Mouse (Mus musculus) cerebellum, postnatal 36 days (tissue): ENCODE data around the gene Ptprj.
"Not testable (repeated sequence)": the region's sequence is repeated elsewhere in the genome, so short reads cannot be mapped to it uniquely, and the experiment has no call there.

Source experiments
- DNase-seq, 2 experiments: peaks; one replicate each; pipeline ENCODE4 v3.0.0; 2021 to 2022; ENCODE audit warnings: mixed read lengths in 2 of 2

Ptprj gene

DNA sequence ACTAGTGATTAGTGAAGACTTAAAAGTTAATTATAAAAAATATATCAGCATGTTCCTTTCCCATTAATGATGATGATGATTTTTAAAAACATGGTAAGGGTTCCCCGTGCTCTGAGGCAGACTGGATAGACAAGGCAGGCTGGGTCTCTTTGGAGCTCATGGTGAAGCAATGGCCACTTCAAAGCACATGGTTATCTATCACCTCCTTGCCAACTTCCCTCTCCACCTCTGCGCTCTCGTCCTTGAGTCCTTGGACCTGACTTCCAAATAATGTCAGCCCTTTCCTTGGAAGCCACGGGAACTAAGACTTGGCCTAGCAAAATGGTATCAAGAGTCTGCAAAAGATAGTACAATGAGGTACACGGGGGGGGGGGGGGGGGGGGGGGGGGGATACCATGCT, 103.7 kb downstream of the Ptprj start:
- no peak for DNase-seq

DNA sequence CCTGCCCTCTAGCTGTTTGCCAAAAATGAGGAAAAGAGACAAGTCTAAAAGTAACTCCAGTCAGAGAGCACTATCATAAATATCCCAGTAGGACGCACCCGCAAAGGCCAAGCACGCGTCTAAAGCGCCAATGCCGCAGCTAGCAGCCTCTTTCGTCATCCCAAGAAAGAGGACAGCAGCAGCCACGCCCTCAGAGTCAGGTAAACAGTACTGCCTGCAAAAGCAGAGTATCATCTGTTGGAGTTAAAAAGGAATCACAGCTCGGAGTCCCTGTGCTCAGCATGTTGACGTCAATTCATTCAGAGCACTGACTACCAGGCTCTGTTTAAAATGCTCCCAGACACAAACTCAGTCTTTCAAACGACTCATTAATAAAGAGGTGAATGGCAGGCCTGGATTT, 104.1 kb downstream of the Ptprj start:
- DNase-seq: no peak

DNA sequence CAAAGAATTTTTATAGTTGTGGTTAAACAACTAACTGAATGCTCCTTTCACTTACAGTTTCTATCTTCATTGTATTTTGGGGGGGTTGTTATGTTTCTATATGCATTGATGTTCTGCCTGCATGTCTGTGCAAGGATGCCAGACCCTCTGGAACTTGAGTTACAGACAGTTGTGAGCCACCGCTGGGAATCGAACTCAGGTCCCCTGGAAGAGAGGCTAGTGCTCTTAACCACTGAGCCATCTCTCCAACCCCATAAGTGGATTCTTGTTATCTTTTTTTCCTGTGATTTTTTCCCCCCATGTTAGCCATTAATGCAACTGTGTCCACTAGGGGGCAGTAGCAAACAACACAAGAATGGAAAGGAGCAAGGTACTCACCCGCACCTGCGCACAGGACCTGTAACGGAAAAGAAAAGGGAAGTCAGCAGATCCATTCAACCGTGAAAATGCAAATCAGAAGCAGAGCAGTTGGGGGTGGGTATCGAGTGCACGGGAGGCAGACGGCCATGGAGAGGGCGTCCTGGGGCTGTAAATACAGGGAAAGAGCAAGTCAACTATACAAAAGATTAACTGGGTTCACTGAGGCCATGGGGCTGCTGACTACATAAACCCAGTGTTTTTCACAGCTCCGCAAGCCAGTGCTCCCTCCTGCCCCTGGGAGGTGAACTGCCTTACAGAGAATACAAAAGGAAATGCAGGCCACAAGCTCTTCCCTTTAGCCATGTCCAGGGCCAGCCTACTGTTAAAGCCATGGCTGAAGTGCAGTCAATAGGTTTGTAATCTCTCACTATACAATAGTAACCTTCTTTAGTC, 105.6 kb downstream of the Ptprj start:
- DNase-seq: peak; percentile 82 to 93

DNA sequence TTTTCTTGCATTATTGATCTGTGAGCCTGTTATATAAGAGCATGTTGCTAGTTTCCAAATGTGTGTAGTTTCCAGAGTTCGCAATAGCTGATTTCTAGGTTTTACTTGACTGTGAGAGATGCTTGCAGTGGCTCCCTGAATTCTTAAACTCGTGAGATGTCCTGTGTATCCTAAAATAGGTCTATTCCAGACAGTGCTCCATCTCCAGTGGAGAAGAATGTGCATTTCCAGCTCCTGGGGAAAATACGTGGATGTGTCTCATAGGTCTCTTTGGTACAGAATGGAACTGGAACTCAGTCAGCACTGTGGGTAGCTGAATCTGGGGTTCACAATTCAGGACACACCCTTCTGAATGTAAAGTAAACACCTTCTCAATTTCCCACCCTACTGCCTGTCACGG, 107.7 kb downstream of the Ptprj start:
- DNase-seq: no peak

DNA sequence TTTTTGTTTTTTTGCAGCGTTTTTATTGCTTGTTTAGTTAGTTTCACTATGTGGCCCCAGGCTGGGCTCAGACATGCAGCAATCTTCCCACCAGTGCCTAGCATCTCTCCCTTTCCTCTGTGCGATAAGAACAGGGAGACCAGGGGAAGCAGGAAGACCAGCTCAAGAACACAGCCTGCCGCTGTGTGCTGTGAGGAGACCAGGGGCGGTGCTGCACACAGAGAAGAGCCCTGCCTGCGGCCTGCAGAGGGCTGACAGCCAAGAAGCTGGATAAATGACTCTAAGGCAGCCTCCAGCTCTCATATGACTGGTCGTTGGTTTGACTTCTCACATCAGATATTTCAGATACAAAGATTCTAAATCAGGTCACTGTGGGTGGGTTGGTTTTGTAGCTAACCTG, 110.3 kb downstream of the Ptprj start:
- no peak for DNase-seq

DNA sequence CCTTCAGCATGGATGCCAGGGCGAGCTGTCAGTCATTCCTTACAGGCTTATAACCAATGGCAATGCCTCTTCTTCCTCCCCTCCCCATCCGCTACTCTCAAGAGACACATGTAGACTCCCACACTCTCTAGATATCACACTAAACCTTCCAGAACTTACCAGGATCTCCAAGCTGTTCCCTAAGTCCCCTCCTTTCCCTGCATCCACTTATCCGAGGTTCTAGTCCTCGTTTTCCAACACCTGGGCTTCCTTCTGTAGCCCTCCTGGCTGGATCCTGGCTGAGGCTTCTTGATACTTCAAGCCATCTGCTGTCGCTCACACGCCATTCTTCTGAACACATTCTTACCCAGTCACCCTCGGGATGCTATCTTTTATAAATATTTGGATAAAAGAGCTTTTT, 114.0 kb downstream of the Ptprj start:
- DNase-seq: no peak

DNA sequence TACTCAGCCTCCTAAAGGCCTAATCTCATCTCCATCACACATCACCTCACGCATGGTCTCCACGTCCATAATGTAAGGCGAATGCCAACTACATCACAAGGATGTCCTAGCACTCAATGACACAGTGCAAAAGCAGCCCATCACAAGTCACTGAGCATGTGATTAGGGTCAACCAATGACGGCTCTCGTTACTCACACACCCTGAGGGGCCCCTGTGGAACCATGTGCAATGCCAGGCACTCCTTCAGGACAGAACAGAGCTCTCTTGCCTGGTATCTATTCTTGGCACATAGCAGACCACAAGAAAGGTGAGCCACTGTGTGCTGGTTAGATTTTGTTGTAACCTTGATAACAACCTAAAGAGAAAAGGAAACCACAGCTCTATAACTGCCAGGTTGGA, 116.7 kb downstream of the Ptprj start:
- DNase-seq: no peak

DNA sequence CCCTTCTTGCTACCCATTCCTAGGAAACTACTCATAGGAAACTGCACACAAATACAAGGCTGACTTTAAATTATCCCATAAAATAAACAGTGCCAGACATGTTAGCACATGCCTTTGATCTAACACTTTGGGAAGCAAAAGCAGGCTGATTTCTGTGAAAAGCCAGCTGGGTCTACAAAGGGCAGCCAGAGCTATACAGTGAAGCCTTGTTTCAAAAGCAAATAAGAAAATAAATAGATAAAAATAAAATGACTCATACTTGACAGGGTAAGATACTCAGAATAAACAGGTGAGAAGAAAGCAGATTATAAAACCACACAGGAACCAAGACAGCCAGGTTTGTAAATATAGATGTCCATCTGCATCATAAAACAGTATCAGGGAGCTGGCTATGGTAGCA, 118.2 kb downstream of the Ptprj start:
- no peak for DNase-seq

DNA sequence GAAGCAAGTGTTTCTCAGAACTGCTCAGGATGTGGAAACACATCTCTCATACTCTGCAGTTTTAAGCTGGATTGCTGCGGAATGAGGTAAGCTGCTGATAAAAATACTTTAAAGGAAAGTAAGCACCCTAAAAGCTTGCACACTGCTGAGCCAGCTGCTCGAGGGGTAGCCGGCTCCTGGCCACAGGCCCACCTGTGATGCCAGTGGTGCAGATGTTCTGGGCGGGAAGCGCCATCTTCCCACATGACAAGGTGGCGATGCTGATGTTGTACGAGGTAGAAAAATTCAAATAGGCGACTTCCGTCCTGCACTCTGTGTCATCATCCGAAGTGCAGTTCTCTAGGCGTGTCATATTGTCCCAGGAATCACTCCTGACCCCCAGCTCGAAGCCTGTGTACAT, 122.5 kb downstream of the Ptprj start:
- DNase-seq: no peak

DNA sequence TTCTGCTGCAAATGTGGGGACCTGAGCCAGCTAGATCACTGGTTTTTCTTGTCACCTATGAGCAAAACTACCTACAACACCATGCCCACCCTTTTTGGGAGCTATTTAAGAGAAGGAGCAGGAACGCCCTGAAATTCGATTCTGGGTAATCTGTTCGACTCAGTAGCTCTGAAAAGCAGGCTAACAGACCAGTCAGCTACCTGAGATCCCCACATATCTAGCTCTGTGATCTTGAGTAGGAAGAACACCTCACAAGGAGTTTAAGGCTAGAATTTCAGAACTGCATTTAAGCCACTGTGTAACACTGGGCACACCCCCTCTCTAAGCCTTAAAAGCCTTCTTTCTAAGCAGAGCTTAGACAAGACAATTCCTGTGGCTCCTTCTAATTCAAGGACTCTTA, 128.1 kb downstream of the Ptprj start:
- DNase-seq: no peak

DNA sequence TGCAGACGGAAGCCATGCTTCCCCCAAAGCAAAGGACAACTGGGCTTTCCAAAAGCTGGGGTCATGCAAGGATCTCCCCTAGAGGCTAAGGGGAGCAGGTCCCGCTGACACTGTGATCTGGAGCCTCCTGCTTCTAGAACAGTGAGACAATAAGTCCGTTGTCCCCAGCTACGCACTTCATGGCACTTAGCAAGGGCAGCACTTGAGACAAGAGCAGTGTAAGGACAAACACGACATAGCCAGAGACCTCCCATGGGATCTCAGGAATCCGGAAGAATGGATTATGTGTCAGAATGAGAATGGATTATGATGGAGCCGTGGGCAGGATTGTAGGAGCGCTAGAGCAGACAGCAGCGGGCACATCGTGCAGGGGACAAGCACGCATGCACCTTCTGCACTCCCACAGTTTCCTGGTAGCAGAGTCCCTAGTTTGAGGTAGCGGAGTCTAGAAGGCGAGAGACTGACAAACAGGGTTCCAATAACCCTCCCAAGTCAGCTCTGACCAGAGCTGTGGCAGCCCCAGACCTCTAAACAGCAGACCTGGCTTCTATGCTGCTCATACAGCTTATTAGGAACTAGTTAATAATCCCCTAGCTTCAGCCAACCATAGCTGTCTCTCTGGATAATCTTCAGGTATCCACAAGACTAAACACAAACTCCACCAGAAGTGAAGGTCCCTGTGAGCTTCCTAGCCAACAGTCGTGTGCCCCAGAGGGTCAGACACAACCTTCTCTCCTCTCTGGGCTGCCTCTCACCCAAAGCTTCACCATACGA, 131.3 kb downstream of the Ptprj start:
- no peak for DNase-seq

DNA sequence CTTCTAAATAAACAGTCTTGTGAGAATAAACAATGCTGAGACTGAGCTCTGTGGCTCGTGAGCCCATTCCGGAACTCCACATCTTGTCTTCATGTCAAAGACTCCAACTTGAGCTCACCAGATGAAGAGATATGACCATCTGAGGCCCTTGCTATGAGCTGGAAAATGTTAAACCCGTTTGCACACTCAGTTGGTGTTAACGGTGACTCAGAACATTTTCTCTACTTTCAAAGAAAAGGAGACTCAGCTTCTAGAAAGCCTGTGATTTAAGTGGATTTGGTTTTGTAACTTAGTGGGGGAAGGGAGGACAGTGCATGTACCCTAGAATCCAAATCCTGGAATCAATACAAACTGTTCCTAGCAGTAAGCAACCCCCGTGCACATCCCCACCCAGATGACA, 136.6 kb downstream of the Ptprj start:
- DNase-seq: no peak

DNA sequence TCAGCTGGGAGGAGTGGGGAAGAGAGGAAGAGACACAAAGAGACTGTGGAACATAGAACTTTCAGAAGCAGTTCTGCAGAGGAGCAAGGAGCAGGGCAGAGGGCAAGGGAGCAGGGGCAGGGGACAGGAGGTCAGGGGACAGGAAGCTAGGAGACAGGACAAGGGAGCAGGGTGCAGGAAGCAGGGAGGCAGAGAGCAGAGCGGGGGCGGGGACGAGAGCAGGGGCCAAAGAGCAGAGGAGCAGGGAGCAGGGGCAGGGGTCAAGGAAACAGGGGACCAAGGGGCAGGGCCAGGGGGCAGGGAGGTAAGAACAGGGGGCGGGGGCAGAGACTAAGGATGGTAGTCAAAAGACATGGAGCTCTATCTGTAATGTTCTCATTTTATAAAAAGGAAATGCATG, 138.6 kb downstream of the Ptprj start:
- DNase-seq: not testable (repeated sequence)

DNA sequence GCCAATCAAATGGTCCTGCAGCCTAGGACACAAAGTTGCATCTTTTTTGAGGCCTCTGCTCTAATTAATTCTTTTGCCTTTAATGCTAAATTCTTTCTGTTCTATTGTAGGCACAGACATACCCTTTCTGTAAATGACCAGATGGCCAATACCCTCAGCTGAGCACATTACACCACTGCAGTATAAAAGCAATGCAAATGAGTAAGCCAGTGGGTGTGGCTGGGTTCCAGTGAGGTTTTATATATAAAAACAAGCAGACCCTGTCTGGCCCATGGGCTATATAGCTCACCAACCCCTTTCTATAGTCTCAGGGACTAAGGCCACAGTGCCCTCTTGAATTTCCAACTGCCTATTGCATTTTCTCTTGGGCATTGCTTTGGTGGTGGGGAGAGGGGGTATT, 140.3 kb downstream of the Ptprj start:
- not testable (repeated sequence) for DNase-seq

DNA sequence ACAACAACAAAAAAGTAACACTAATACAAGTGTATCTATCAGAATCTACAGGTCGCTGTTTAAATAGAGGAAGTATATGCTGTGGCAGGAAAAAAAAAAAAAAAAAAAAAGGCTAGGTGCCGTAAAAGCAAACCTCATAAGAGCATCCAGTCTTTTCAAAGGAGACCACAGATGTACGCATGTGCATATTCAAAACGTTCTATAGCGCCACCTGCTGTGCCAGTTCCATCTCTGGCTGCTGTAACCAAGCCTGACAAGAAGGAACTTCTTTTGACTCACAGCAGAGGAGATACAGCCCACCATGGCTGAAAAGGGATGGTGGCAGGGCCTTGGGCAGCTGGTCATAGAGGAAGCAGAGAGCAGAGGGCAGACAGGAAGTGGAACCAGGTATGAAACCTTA, 143.0 kb downstream of the Ptprj start:
- not testable (repeated sequence) for DNase-seq

DNA sequence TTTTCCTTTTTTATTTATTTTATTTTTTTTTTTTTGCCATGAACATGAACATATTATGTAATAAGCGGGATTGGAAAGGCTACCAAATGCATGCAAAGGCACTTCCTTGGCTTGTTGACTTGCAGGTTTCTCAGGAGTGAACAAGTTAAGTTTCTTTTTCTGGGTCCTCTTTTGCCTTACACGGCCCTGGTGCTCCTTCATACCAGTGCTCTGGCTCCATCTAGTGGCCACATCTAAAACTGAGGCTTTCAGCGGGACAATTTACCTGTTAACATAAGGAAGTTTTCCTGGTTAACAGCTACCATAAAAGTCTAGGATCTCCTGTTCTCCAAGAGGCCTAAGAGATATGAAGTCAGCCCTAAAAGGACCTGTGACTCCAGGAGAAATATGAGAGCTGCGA, 150.7 kb downstream of the Ptprj start:
- not testable (repeated sequence) for DNase-seq

DNA sequence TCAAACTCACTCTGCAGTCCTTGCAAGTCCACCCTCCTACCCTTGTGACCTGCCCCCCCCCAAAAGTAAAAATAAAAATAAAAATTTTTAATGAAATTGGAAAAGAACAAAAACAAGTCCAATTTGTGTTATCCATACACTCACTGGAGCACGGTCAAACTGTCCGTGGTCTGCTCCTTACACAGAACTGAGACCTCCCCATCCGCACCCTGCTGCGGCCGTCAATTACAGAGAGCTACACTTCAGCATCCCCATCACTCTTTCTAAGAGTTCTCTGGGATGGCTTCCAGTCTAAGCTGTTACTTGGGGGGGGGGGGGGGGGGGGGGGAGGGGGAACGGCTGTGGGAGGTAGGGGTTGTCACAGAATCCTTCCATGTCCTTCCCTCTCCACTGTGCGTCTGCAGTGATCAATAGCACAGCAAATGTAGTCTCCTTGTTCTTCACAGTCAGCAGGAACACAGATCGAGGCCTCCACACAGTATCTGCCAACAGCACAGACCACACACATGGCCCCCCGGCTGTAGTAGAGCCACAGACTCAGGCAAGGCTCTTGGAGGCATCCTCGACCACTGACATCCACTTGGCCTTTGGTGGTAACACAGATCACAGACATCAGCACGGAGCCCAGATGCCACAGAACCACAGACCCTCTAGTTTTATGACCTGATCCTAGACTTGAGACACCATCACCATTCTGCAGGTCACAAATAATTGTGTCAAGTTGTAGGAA, 151.3 kb downstream of the Ptprj start:
- DNase-seq: not testable (repeated sequence)

DNA sequence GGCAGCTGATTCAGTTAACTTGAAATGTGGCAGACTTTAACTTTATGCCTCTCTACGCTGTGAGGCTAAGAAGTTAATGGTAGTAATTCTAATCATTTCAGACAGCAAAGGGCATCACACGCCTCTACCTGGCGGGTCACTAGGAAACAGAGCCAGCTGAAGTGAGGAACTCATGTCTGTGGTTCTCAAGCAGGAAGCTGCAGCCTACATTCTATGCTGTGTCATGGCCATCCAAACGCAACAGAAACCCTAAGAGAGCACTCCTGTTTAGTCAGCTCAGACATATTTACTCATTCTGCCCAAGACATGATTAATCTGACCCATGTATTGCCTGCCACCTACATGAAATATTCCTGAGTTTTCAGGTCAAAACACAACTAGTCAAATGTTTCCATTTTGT, 155.5 kb downstream of the Ptprj start:
- not testable (repeated sequence) for DNase-seq

DNA sequence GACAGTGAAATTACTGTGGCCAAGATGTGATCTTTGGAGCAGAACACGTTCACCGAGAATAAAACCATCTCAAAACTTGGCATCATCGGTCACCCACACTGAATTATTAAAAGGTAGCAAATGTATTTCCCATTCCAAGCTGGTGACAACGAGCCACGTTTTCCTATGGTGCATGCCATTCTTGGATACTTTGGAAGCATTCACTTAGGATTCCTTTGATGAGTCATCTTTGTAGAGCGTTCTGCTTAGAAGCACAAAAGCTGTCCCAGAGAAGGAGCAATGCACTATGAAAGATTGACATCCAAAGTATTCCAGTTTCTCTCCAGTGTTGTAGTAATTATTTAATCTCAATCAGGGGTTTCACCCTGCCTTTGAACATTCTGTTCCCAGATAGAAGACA, 158.2 kb downstream of the Ptprj start:
- not testable (repeated sequence) for DNase-seq

DNA sequence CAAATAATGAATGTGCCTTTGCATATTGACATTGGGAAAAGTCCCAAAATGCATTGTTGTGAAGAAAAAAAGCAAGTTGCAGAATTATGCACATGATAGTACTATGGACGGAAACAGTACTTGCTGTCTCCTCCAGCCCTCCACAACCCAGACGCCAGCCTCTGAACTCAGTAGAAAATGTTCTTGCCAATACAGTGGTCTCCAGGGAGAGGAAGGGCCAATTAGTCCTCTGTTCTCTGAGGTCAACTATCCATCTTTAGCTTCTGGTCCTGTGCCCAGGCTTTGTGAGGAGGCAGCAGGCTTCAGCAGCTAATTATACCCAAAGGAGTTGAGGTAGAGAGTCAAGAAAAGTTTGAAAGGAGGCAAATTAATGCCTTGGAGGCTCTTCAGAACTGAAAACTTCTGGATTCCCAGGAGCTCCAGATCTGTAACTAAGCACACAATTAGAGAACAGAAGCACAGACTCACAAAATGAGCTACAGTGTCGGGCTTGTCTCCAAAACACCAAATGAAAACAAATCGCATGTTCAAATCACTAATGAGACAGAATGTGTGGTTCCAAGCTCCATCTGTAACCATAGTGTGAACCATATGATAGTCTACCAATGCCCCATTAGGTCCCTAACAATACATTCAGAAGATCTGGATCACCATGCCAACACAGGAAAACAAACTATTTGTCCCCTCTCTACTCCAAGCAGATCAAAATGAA, 166.2 kb downstream of the Ptprj start:
- DNase-seq: not testable (repeated sequence)

DNA sequence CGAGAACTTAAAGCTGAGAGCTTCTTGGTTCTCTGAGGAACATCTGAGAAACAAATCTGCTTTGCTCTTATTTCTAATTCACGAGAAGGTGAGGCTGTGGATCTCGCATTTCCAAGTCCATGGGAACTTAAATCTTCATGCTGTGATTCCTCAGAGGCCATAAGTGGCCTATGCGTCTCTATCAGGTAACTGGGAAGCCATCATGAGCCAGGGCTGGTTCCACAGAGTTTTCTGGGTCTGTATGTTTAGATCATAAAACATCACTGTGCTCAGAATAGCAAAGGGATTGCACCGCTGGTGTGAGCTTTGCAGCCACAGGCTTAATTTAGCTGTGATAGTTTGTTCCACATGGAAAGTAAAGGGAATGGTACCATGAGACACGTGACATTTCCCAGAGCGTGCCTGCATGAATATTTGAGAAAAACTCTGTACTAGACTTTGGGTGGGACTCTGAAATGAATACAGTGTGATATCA, 181.8 kb downstream of the Ptprj start, which contains the start of gene Olfr1274-ps:
Gene Olfr1274-ps (plus strand): TSS at position 51 of the 475 bp plus-strand sequence.
- DNase-seq: not testable (repeated sequence)
